Mouse (Mus musculus) lung, embryonic 14.5 days (tissue): ENCODE measurements around the gene Krtap28-13. TPM values are rescaled to one million over a fixed set of nuclear protein-coding genes. Genes with fewer than 3 reads are reported as not detected.
A peak's percentile ranks its signal among the peaks of the same experiment; 100 is the strongest.

Experiments
- ATAC-seq: fragments of 200-750 bp; cut with Nextera tagmentation; 2 replicates; pipeline ENCODE4 v1.8.0; 2017; ENCODE audit warnings: mild to moderate bottlenecking, moderate TSS enrichment, moderate library complexity; ENCODE audit not compliant: insufficient read depth
- DNase-seq: peaks from one replicate; pipeline ENCODE4 v3.0.0-alpha.2; 2015
- H3K27ac ChIP-seq: fragments of 300-500 bp; sonication (generic); 2 replicates; pipeline ENCODE4 v1.5.1; 2014; ENCODE audit warnings: low read depth, mild to moderate bottlenecking, moderate library complexity
- H3K27me3 ChIP-seq: fragments of 300-500 bp; sonication (generic); 2 replicates; pipeline ENCODE4 v1.6.1; 2014; ENCODE audit warnings: low read length, control low read depth; ENCODE audit not compliant: insufficient read depth
- H3K36me3 ChIP-seq: fragments of 300-500 bp; sonication (generic); 2 replicates; pipeline ENCODE4 v1.6.1; 2014; ENCODE audit warnings: control low read depth; ENCODE audit not compliant: insufficient read depth
- H3K4me1 ChIP-seq: fragments of 300-500 bp; sonication (generic); 2 replicates; pipeline ENCODE4 v1.6.1; 2014; ENCODE audit warnings: antibody characterized with exemption, control low read depth; ENCODE audit not compliant: insufficient read depth
- H3K4me2 ChIP-seq: fragments of 300-500 bp; sonication (generic); 2 replicates; pipeline ENCODE4 v1.6.1; 2014; ENCODE audit warnings: mild to moderate bottlenecking
- H3K4me3 ChIP-seq: fragments of 300-500 bp; sonication (generic); 2 replicates; pipeline ENCODE4 v1.5.1; 2014; ENCODE audit warnings: low read depth, low read length
- H3K9ac ChIP-seq: fragments of 300-500 bp; sonication (generic); 2 replicates; pipeline ENCODE4 v1.6.1; 2014
- H3K9me3 ChIP-seq: fragments of 300-500 bp; sonication (generic); 2 replicates; pipeline ENCODE4 v1.6.1; 2016; ENCODE audit warnings: low read depth, low read length, control low read depth
- CTCF ChIP-seq: IDR thresholded peaks from 2 replicates; pipeline ENCODE4 v1.5.1; 2016; ENCODE audit warnings: antibody characterized with exemption, low read depth
- WGBS: fragments of 180-500 bp; shearing (Covaris S2); extraction: QIAGEN DNeasy Blood & Tissue Kit; methylation state at CpG from one replicate; pipeline ENCODE4 v1.1.7; 2014; 5-methylcytosine and 5-hydroxymethylcytosine counted together
- polyA plus RNA-seq: library from polyadenylated mRNA; unstranded; fragments of >200 nt; fragmentation: Nextera tagmentation; extraction: Ambion mirVana; gene quantifications from 2 replicates; pipeline ENCODE4 v1.2.1, GENCODE M21; 2014

Krtap28-13 gene
- polyA plus RNA-seq, 1 experiment from 2014 or later = not detected

- peak; percentile 66 for TF ChIP-seq CTCF
- Histone ChIP-seq H3K9ac (no peak overlapping the region), H3K9me3 (no peaks in the 10 kb centered on the region), H3K27me3 (no peaks in the 10 kb centered on the region), H3K36me3 (no peaks in the 10 kb centered on the region), H3K4me2 (no peak overlapping the region), H3K27ac (no peak overlapping the region), H3K4me1 (no peaks in the 10 kb centered on the region), H3K4me3 (no peak overlapping the region)
- ATAC-seq (no peak), DNase-seq (peak; percentile 83)
- 21% methylated on average over 3 of the region's 3 CpGs for WGBS
These were observed 4.1 kb downstream of the Krtap28-13 start for GRCm38 (mm10) chr1:83064851-83065250.

DNA sequence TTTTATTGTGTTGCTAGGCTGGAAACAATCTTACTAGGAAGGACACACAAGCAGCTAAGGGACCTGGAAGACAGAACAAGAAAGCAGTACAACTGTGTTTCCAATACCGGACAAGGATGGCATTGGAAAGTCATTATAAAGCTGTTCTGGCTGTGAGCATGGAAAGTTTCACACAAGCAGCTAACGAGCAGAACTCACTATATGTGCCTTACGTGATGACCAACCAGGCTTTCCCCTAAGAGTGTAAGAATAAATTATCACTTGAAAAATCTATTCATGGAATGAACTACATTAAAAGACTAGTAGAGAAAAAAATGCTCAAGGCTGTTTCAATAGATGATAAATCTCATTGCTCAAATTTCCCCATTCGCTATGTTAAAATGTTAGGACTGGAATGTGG lies 5.8 kb downstream of the Krtap28-13 start:
- no peak for TF ChIP-seq CTCF
- Histone ChIP-seq H3K4me1 (no peaks in the 10 kb centered on the region), H3K36me3 (no peaks in the 10 kb centered on the region), H3K9ac (no peak overlapping the region), H3K4me2 (no peak overlapping the region), H3K4me3 (no peak overlapping the region), H3K27me3 (no peaks in the 10 kb centered on the region), H3K9me3 (no peaks in the 10 kb centered on the region), H3K27ac (no peak overlapping the region)
- no peak for ATAC-seq
- WGBS = 87% methylated on average over 4 of the region's 4 CpGs
- DNase-seq = no peak

DNA sequence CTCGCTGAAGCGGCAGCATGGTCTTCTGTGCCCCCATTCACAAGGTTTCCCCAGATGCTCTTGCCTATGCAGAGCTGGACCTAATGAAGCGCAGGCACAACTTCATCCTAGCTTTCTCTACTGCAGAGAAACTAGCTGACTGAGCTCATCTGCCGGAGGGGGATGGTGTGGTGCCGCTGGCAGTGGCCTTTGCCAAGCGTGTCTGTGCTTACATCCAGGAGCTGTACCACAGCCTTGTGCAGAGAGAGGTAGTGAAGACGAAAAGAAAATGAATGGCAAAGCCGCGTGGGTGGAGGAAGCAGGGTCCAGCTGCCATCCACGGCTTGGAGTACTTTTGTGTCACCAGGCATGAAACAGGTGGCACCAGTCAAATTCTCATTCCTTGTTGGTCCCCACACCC lies 6.5 kb downstream of the Krtap28-13 start:
- WGBS = 79% methylated on average over 10 of the region's 10 CpGs
- no peaks in the 10 kb centered on the region for H3K36me3 ChIP-seq
- no peak for DNase-seq
- H3K4me2 ChIP-seq = no peak overlapping the region
- no peaks in the 10 kb centered on the region for H3K4me1 ChIP-seq
- H3K27ac ChIP-seq = no peak overlapping the region
- no peaks in the 10 kb centered on the region for H3K9me3 ChIP-seq
- no peak overlapping the region for H3K9ac ChIP-seq
- TF ChIP-seq CTCF = no peak
- no peak overlapping the region for H3K4me3 ChIP-seq
- no peak for ATAC-seq
- no peaks in the 10 kb centered on the region for H3K27me3 ChIP-seq

- TF ChIP-seq CTCF = no peak
- Histone ChIP-seq H3K36me3 (no peaks in the 10 kb centered on the region), H3K9me3 (no peaks in the 10 kb centered on the region), H3K27ac (no peak overlapping the region), H3K4me3 (no peak overlapping the region; the same call in 1 of the 2 replicates), H3K4me2 (peak overlapping the region; percentile 55), H3K9ac (peak overlapping the region; percentile 29; the same call in 1 of the 2 replicates), H3K27me3 (no peaks in the 10 kb centered on the region), H3K4me1 (no peaks in the 10 kb centered on the region)
- ATAC-seq (peak; percentile 17; the same call in 1 of the 2 replicates), DNase-seq (no peak)
- WGBS = 33% methylated on average over 15 of the region's 15 CpGs
These were observed 14.9 kb downstream of the Krtap28-13 start for GRCm38 (mm10) chr1:83075526-83076189.

- H3K4me3 ChIP-seq = no peak overlapping the region; the same call in 1 of the 2 replicates
- 44% methylated on average over 11 of the region's 11 CpGs for WGBS
- H3K27me3 ChIP-seq = no peaks in the 10 kb centered on the region
- H3K9me3 ChIP-seq = no peaks in the 10 kb centered on the region
- ATAC-seq (peak; percentile 82; the same call in 1 of the 2 replicates), DNase-seq (peak; percentile 88)
- H3K27ac ChIP-seq = no peak overlapping the region
- TF ChIP-seq CTCF = peak; percentile 86
- H3K4me1 ChIP-seq = no peaks in the 10 kb centered on the region
- peak overlapping the region; percentile 55 for H3K4me2 ChIP-seq
- peak overlapping the region; percentile 29; the same call in 1 of the 2 replicates for H3K9ac ChIP-seq
- H3K36me3 ChIP-seq = no peaks in the 10 kb centered on the region
These were observed 15.6 kb downstream of the Krtap28-13 start for GRCm38 (mm10) chr1:83076190-83076917.

GRCm38 (mm10) chr1:83077016-83077415 lies 16.3 kb downstream of the Krtap28-13 start:
- DNase-seq (no peak), ATAC-seq (no peak)
- Histone ChIP-seq H3K9ac (no peak overlapping the region), H3K27me3 (no peaks in the 10 kb centered on the region), H3K4me1 (no peaks in the 10 kb centered on the region), H3K4me2 (no peak overlapping the region), H3K27ac (no peak overlapping the region), H3K36me3 (no peaks in the 10 kb centered on the region), H3K4me3 (no peak overlapping the region), H3K9me3 (no peaks in the 10 kb centered on the region)
- TF ChIP-seq CTCF = no peak
- WGBS = 60% methylated on average over 6 of the region's 6 CpGs

GRCm38 (mm10) chr1:83084790-83085189 lies 24.1 kb downstream of the Krtap28-13 start:
- Histone ChIP-seq H3K9ac (no peak overlapping the region), H3K27me3 (no peaks in the 10 kb centered on the region), H3K36me3 (no peaks in the 10 kb centered on the region), H3K4me2 (no peak overlapping the region), H3K9me3 (no peaks in the 10 kb centered on the region), H3K4me1 (no peaks in the 10 kb centered on the region), H3K4me3 (no peak overlapping the region), H3K27ac (no peak overlapping the region)
- 52% methylated on average over 2 of the region's 2 CpGs for WGBS
- ATAC-seq (peak; percentile 28), DNase-seq (peak; percentile 37)
- TF ChIP-seq CTCF = no peak
